Mouse (Mus musculus) small intestine, adult 2 months (tissue): ENCODE measurements around the gene Ptprn2. TPM values are rescaled to one million over a fixed set of nuclear protein-coding genes. Genes with fewer than 3 reads are reported as not detected.

Experiments used
- H3K27ac ChIP-seq: fragments of 200-500 bp; 2 replicates; pipeline ENCODE4 v1.5.1; 2012; ENCODE audit warnings: low read depth, low read length, control low read depth, inconsistent platforms; ENCODE audit not compliant: insufficient read depth
- H3K27me3 ChIP-seq: fragments of 200-500 bp; 2 replicates; pipeline ENCODE4 v1.6.1; 2012; ENCODE audit warnings: mild to moderate bottlenecking, moderate library complexity, low read length, inconsistent platforms; ENCODE audit not compliant: control insufficient read depth, insufficient read depth
- H3K36me3 ChIP-seq: fragments of 200-500 bp; 2 replicates; pipeline ENCODE4 v1.6.1; 2012; ENCODE audit warnings: mild to moderate bottlenecking, low read length, control low read depth, inconsistent platforms; ENCODE audit not compliant: control insufficient read depth, insufficient read depth
- H3K4me1 ChIP-seq: fragments of 200-500 bp; 2 replicates; pipeline ENCODE4 v1.6.1; 2012; ENCODE audit warnings: low read length, inconsistent platforms, mixed read lengths; ENCODE audit not compliant: control insufficient read depth, insufficient read depth, insufficient read length
- H3K4me3 ChIP-seq: fragments of 200-500 bp; 2 replicates; pipeline ENCODE4 v1.5.1; 2012; ENCODE audit warnings: low read depth, mild to moderate bottlenecking, control low read depth, inconsistent platforms, low read length, moderate library complexity
- CTCF ChIP-seq: fragments of 200-500 bp; IDR thresholded peaks from 2 replicates; pipeline ENCODE4 v1.5.1; 2012; ENCODE audit warnings: low read depth, mild to moderate bottlenecking, control low read depth, inconsistent platforms, low read length, moderate library complexity, mixed read lengths; ENCODE audit not compliant: insufficient replicate concordance, insufficient read length; ENCODE audit errors: extremely low read depth
- POLR2A ChIP-seq: fragments of 200-500 bp; IDR thresholded peaks from 2 replicates; pipeline ENCODE4 v1.6.1; 2012; ENCODE audit warnings: low read depth, mild to moderate bottlenecking, control low read depth, inconsistent platforms, low read length, moderate library complexity
- WGBS: fragments of 180-500 bp; shearing (Covaris S2); methylation state at CpG from one replicate; pipeline ENCODE4 v1.1.7; 2018; 5-methylcytosine and 5-hydroxymethylcytosine counted together
- polyA plus RNA-seq: library from polyadenylated mRNA; depleted of rRNA; stranded (reverse); fragments of >200 nt; gene quantifications from 2 replicates; pipeline ENCODE4 v1.2.3, GENCODE M21; 2012

Gene Ptprn2
- polyA plus RNA-seq, 1 experiment = 11.6 TPM

GRCm38 (mm10) chr12:116709535-116709934 lies 224.0 kb downstream of the Ptprn2 start:
- Histone ChIP-seq H3K36me3 (no peaks in the 10 kb centered on the region), H3K4me1 (no peaks in the 10 kb centered on the region), H3K4me3 (no peak overlapping the region), H3K27me3 (no peaks in the 10 kb centered on the region), H3K27ac (no peak overlapping the region)
- TF ChIP-seq CTCF (no peak), POLR2A (no peak)
- WGBS = 22% methylated on average over 5 of the region's 5 CpGs

- TF ChIP-seq CTCF (no peak), POLR2A (no peak)
- Histone ChIP-seq H3K27me3 (no peaks in the 10 kb centered on the region), H3K36me3 (no peaks in the 10 kb centered on the region), H3K27ac (no peak overlapping the region), H3K4me1 (no peaks in the 10 kb centered on the region), H3K4me3 (no peak overlapping the region)
- 42% methylated on average over 3 of the region's 3 CpGs for WGBS
Measured at GRCm38 (mm10) chr12:116710716-116711115, 225.2 kb downstream of the Ptprn2 start.

GRCm38 (mm10) chr12:116711133-116711532 lies 225.6 kb downstream of the Ptprn2 start:
- Histone ChIP-seq H3K36me3 (no peaks in the 10 kb centered on the region), H3K27me3 (no peaks in the 10 kb centered on the region), H3K4me3 (no peak overlapping the region), H3K27ac (no peak overlapping the region), H3K4me1 (no peaks in the 10 kb centered on the region)
- WGBS = 76% methylated on average over 6 of the region's 6 CpGs
- no peak for TF ChIP-seq POLR2A
- TF ChIP-seq CTCF = no peak

- H3K4me3 ChIP-seq = no peak overlapping the region
Measured at GRCm38 (mm10) chr12:116713096-116713495, 227.6 kb downstream of the Ptprn2 start.

GRCm38 (mm10) chr12:116721062-116721461 lies 235.5 kb downstream of the Ptprn2 start:
- 85% methylated on average over 2 of the region's 2 CpGs for WGBS
- Histone ChIP-seq H3K36me3 (no peaks in the 10 kb centered on the region), H3K27ac (no peak overlapping the region), H3K27me3 (no peaks in the 10 kb centered on the region), H3K4me3 (no peak overlapping the region), H3K4me1 (no peaks in the 10 kb centered on the region)
- TF ChIP-seq CTCF (no peak), POLR2A (no peak)

More at GRCm38 (mm10) chr12:116713096-116713495, 227.6 kb downstream of the Ptprn2 start:
- H3K27ac ChIP-seq = no peak overlapping the region
- H3K36me3 ChIP-seq = no peaks in the 10 kb centered on the region
- no peak for TF ChIP-seq POLR2A
- TF ChIP-seq CTCF = no peak
- H3K4me1 ChIP-seq = no peaks in the 10 kb centered on the region
- no peaks in the 10 kb centered on the region for H3K27me3 ChIP-seq

GRCm38 (mm10) chr12:116740141-116740540 lies 254.6 kb downstream of the Ptprn2 start:
- H3K36me3 ChIP-seq = no peaks in the 10 kb centered on the region
- H3K27me3 ChIP-seq = no peaks in the 10 kb centered on the region
- no peak for TF ChIP-seq CTCF
- TF ChIP-seq POLR2A = no peak
- H3K4me3 ChIP-seq = no peak overlapping the region
- WGBS = 87% methylated on average over 5 of the region's 5 CpGs
- H3K4me1 ChIP-seq = no peaks in the 10 kb centered on the region
- no peak overlapping the region for H3K27ac ChIP-seq

GRCm38 (mm10) chr12:116741300-116741699 lies 255.8 kb downstream of the Ptprn2 start:
- H3K4me3 ChIP-seq = no peak overlapping the region
- no peak for TF ChIP-seq CTCF
- no peak overlapping the region for H3K27ac ChIP-seq
- H3K36me3 ChIP-seq = no peaks in the 10 kb centered on the region
- H3K4me1 ChIP-seq = no peaks in the 10 kb centered on the region
- H3K27me3 ChIP-seq = no peaks in the 10 kb centered on the region

- no peaks in the 10 kb centered on the region for H3K27me3 ChIP-seq
- no peak overlapping the region for H3K27ac ChIP-seq
- WGBS = 70% methylated on average over 2 of the region's 2 CpGs
- TF ChIP-seq CTCF (no peak), POLR2A (no peak)
- no peak overlapping the region for H3K4me3 ChIP-seq
- H3K36me3 ChIP-seq = no peaks in the 10 kb centered on the region
- H3K4me1 ChIP-seq = no peaks in the 10 kb centered on the region
Measured at GRCm38 (mm10) chr12:116746401-116746800, 260.9 kb downstream of the Ptprn2 start.

GRCm38 (mm10) chr12:116752784-116753183 lies 267.3 kb downstream of the Ptprn2 start:
- TF ChIP-seq CTCF = no peak
- TF ChIP-seq POLR2A = no peak
- no peaks in the 10 kb centered on the region for H3K27me3 ChIP-seq
- no peak overlapping the region for H3K4me3 ChIP-seq
- no peaks in the 10 kb centered on the region for H3K4me1 ChIP-seq
- no peaks in the 10 kb centered on the region for H3K36me3 ChIP-seq
- 74% methylated on average over 1 of the region's 1 CpGs for WGBS
- no peak overlapping the region for H3K27ac ChIP-seq
